Mouse (Mus musculus): ENCODE data around the gene Cdc37l1. TPM values are rescaled to one million over a fixed set of nuclear protein-coding genes. Genes with fewer than 3 reads are reported as not detected.

Cdc37l1 gene
- total and polyA plus RNA-seq, 3 experiments, result 20.4 to 80.4 (median 68.6) TPM

GRCm38 (mm10) chr19:29059688-29060087 is 69.5 kb downstream of the Cdc37l1 start:
- WGBS, result 81% methylated on average over 2 of the region's 2 CpGs
- Histone ChIP-seq H3K4me3 (no peak overlapping the region), H3K9ac (ENCODE audit: low read depth, low read length) (no peak overlapping the region), H3K79me2 (replicated peaks; ENCODE audit: control insufficient read depth, insufficient read depth, low read length) (no peaks in the 10 kb centered on the region), H3K27ac (no peak overlapping the region), H3K4me1 (ENCODE audit: control insufficient read depth, insufficient read depth, low read length) (peaks cover 5% of the 10 kb centered on the region), H3K36me3 (ENCODE audit: control insufficient read depth, insufficient read depth, low read length) (no peaks in the 10 kb centered on the region), H3K27me3 (ENCODE audit: control insufficient read depth, insufficient read depth, low read length) (no peaks in the 10 kb centered on the region)
- intact Hi-C loops (cut with DNase I), result loop anchor here (5.0 to 10.0 kb wide), 2 partner anchors 282 to 445 kb away; no protein-coding TSS in a partner anchor
- no peak for DNase-seq
- no peak for TF ChIP-seq EP300 (IDR thresholded peaks at IDR 0.05; ENCODE audit: insufficient read depth, low read depth, low read length)
- TF ChIP-seq POLR2A (IDR thresholded peaks at IDR 0.05; ENCODE audit: insufficient read depth, low read depth, low read length), result no peak
- TF ChIP-seq CTCF (IDR thresholded peaks at IDR 0.05), result peak; percentile 49

- 53% methylated on average over 6 of the region's 6 CpGs for WGBS
- Histone ChIP-seq H3K4me3 (no peak overlapping the region), H3K27me3 (ENCODE audit: control insufficient read depth, insufficient read depth, low read length) (no peaks in the 10 kb centered on the region), H3K9ac (ENCODE audit: low read depth, low read length) (no peak overlapping the region), H3K36me3 (ENCODE audit: control insufficient read depth, insufficient read depth, low read length) (no peaks in the 10 kb centered on the region), H3K4me1 (ENCODE audit: control insufficient read depth, insufficient read depth, low read length) (peaks cover 5% of the 10 kb centered on the region), H3K27ac (no peak overlapping the region), H3K79me2 (replicated peaks; ENCODE audit: control insufficient read depth, insufficient read depth, low read length) (no peaks in the 10 kb centered on the region)
- no peak for DNase-seq
- intact Hi-C loops (cut with DNase I), result loop anchor here (5.0 to 10.0 kb wide), 2 partner anchors 283 to 445 kb away; no protein-coding TSS in a partner anchor
- TF ChIP-seq CTCF (IDR thresholded peaks at IDR 0.05), result no peak
Measured at GRCm38 (mm10) chr19:29060299-29060698, 70.1 kb downstream of the Cdc37l1 start.

- no peaks in the 10 kb centered on the region; the same call in 1 of the 2 replicates for H3K36me3 ChIP-seq (ENCODE audit: control insufficient read depth, insufficient read depth, low read length)
- DNase-seq, result no peak
- H3K9ac ChIP-seq (ENCODE audit: low read depth, low read length), result no peak overlapping the region
- no peak overlapping the region for H3K27ac ChIP-seq
- no peaks in the 10 kb centered on the region for H3K79me2 ChIP-seq (replicated peaks; ENCODE audit: control insufficient read depth, insufficient read depth, low read length)
- peaks cover 8% of the 10 kb centered on the region for H3K4me1 ChIP-seq (ENCODE audit: control insufficient read depth, insufficient read depth, low read length)
- WGBS, result 80% methylated on average over 5 of the region's 5 CpGs
- no peaks in the 10 kb centered on the region for H3K27me3 ChIP-seq (ENCODE audit: control insufficient read depth, insufficient read depth, low read length)
- H3K4me3 ChIP-seq, result no peak overlapping the region
- TF ChIP-seq EP300 (IDR thresholded peaks at IDR 0.05; ENCODE audit: insufficient read depth, low read depth, low read length) (no peak), POLR2A (IDR thresholded peaks at IDR 0.05; ENCODE audit: insufficient read depth, low read depth, low read length) (no peak), CTCF (IDR thresholded peaks at IDR 0.05) (no peak)
- intact Hi-C loops (cut with DNase I), result loop anchor here (2.0 to 10.0 kb wide), 3 partner anchors 14 to 442 kb away; no protein-coding TSS in a partner anchor
Measured at GRCm38 (mm10) chr19:29063009-29063408, 72.9 kb downstream of the Cdc37l1 start.

- H3K9ac ChIP-seq (ENCODE audit: low read depth, low read length), result peak overlapping the region; percentile 69
- H3K36me3 ChIP-seq (ENCODE audit: control insufficient read depth, insufficient read depth, low read length), result no peaks in the 10 kb centered on the region; the same call in 1 of the 2 replicates
- H3K27me3 ChIP-seq (ENCODE audit: control insufficient read depth, insufficient read depth, low read length), result no peaks in the 10 kb centered on the region
- H3K79me2 ChIP-seq (replicated peaks; ENCODE audit: control insufficient read depth, insufficient read depth, low read length), result no peaks in the 10 kb centered on the region
- peak; percentile 91 to 94 for DNase-seq
- peaks cover 10% of the 10 kb centered on the region for H3K4me1 ChIP-seq (ENCODE audit: control insufficient read depth, insufficient read depth, low read length)
- peak overlapping the region; percentile 41; the same call in 1 of the 2 replicates for H3K4me3 ChIP-seq
- WGBS, result 11% methylated on average over 18 of the region's 18 CpGs
- H3K27ac ChIP-seq, result peak overlapping the region; percentile 90
- intact Hi-C loops (cut with DNase I), result loop anchor here (2.0 to 10.0 kb wide), 5 partner anchors 15 to 441 kb away; no protein-coding TSS in a partner anchor
- TF ChIP-seq POLR2A (IDR thresholded peaks at IDR 0.05; ENCODE audit: insufficient read depth, low read depth, low read length) (no peak; the same call in 1 of the 2 replicates), EP300 (IDR thresholded peaks at IDR 0.05; ENCODE audit: insufficient read depth, low read depth, low read length) (peak; percentile 96), CTCF (IDR thresholded peaks at IDR 0.05) (no peak; the same call in 1 of the 2 replicates)
Measured at GRCm38 (mm10) chr19:29063577-29064363, 73.6 kb downstream of the Cdc37l1 start.

- H3K9ac ChIP-seq (ENCODE audit: low read depth, low read length), result peak overlapping the region; percentile 42
- intact Hi-C loops (cut with DNase I), result loop anchor here (2.0 to 10.0 kb wide), 5 partner anchors 188 to 440 kb away; no protein-coding TSS in a partner anchor
- TF ChIP-seq EP300 (IDR thresholded peaks at IDR 0.05; ENCODE audit: insufficient read depth, low read depth, low read length) (no peak), CTCF (IDR thresholded peaks at IDR 0.05) (no peak), POLR2A (IDR thresholded peaks at IDR 0.05; ENCODE audit: insufficient read depth, low read depth, low read length) (no peak)
Measured at GRCm38 (mm10) chr19:29064451-29065102, 74.4 kb downstream of the Cdc37l1 start.

More at GRCm38 (mm10) chr19:29064451-29065102, 74.4 kb downstream of the Cdc37l1 start:
- Histone ChIP-seq H3K79me2 (replicated peaks; ENCODE audit: control insufficient read depth, insufficient read depth, low read length) (no peaks in the 10 kb centered on the region), H3K4me1 (ENCODE audit: control insufficient read depth, insufficient read depth, low read length) (peaks cover 12% of the 10 kb centered on the region), H3K4me3 (peak overlapping the region; percentile 41; the same call in 1 of the 2 replicates), H3K27ac (peak overlapping the region; percentile 90), H3K36me3 (ENCODE audit: control insufficient read depth, insufficient read depth, low read length) (no peaks in the 10 kb centered on the region; the same call in 1 of the 2 replicates), H3K27me3 (ENCODE audit: control insufficient read depth, insufficient read depth, low read length) (no peaks in the 10 kb centered on the region)
- 19% methylated on average over 9 of the region's 9 CpGs for WGBS
- DNase-seq, result peak; percentile 72 to 73
